Mouse (Mus musculus) heart, adult 2 months (tissue): ENCODE measurements at regions not wholly inside any gene's neighbourhood (a gene's known extent, or its start where the extent isn't known, plus 50 kb on each side); places are given as distances from the start of the nearest gene placed in this dataset.

Source experiments
- CTCF ChIP-seq: fragments of 200-600 bp; IDR thresholded peaks from 2 replicates; pipeline ENCODE4 v1.8.1; 2022; ENCODE audit warnings: antibody characterized with exemption, mild to moderate bottlenecking, moderate library complexity
- EP300 ChIP-seq: fragments of 200-500 bp; IDR thresholded peaks from 2 replicates; pipeline ENCODE4 v1.6.1; 2011; ENCODE audit warnings: low read depth, low read length, control low read depth; ENCODE audit not compliant: insufficient read depth
- POLR2A ChIP-seq: fragments of 200-500 bp; IDR thresholded peaks from 2 replicates; pipeline ENCODE4 v1.6.1; 2011; ENCODE audit warnings: mild to moderate bottlenecking, low read depth, low read length, control low read depth; ENCODE audit not compliant: insufficient read depth

GRCm38 (mm10) chr19:44649206-44649605, 86.6 kb downstream of the Hif1an start:
- no peak for TF ChIP-seq POLR2A
- no peak for TF ChIP-seq CTCF
- no peak for TF ChIP-seq EP300
